Mouse (Mus musculus) fibroblast of lung, adult 2 months (primary cell): ENCODE data around the gene Nxph3.

Experiments used
- DNase-seq: peaks from one replicate; pipeline ENCODE4 v3.0.0-alpha.2; 2011; ENCODE audit warnings: low read depth

Gene Nxph3

DNA sequence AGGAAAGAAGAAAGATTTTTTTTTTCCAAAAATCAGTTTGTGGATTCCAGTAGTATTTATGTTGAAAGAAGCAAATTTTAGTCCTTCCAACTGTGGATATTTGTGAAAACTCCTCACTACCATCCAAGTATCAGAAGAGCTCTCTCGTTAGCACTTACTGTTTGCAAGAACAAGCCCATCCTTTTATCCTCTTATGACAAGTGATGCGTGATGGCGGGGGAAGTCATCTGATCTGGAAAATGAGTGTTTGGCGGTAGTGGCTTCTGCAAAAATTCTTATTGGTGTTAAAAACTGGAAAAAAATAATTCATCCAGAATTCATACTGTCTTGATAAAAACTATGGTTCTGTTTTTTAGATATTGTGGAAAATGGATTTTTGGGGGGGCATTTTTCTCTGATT lies 22.1 kb downstream of the Nxph3 start:
- no peak for DNase-seq

- DNase-seq = no peak
Observed at GRCm38 (mm10) chr11:95490104-95490503, 24.3 kb downstream of the Nxph3 start.

DNA sequence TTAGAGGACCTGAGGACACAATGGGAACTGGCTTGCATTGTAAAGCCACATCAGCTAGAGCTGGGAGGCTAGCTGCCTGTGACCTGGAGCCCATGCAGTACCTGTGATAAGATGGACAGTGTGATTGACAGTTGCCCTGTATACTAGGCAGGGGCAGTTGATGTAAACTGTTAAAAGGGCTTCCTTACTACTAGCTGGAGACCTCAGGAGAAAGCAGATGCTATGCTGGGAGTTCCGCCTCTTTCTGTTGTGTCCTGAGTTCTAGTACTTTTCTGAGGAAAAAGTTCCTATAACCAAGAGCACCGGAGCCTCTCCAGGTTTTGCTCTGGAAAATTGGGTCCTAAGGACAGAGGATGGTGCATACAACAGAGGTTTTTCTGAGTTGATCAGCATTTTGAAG lies 27.1 kb downstream of the Nxph3 start:
- no peak for DNase-seq

- no peak for DNase-seq
Observed at GRCm38 (mm10) chr11:95485634-95486033, 28.7 kb downstream of the Nxph3 start.

DNA sequence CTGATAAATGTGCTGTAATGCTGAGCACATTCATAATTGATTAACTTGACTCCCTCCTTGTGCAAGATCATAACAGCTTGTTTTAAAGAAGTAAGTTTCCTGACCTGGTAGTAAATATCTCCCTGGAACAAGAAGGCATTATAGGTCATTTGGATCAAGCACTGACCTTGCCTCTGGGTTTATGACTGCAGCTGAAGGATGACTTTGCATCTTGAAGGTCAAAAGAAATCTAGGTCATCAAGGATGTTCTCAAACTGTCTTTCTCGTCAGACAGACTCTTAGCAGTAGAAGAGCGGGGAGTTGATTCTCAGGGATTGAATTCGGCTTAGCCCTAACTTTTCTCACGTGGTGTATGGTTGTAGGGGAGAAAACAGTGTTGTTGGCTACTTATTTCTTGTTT lies 33.7 kb downstream of the Nxph3 start:
- no peak for DNase-seq

GRCm38 (mm10) chr11:95479458-95479857 lies 34.9 kb downstream of the Nxph3 start:
- no peak for DNase-seq

- DNase-seq = no peak
Observed at GRCm38 (mm10) chr11:95476323-95476722, 38.0 kb downstream of the Nxph3 start.

DNA sequence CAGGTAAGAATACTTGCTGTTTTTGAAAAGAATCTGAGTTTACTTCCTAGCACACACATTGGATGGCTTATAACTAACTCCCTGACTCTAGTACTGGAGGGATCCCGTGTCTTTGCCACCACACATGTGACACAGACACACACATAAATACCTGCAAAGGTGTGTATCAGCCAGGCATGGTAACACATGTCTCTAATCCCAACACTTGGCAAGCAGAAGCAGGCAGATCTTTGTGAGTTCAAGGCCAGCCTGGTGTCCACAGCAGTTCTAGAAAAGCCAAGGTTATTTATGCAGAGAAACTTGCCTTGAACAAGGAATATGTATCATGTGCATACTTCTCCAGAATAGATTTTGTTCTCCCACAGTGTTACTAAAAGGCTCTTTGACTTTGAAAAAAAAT lies 40.9 kb downstream of the Nxph3 start:
- no peak for DNase-seq

GRCm38 (mm10) chr11:95472942-95473341 lies 41.4 kb downstream of the Nxph3 start:
- DNase-seq = no peak

DNA sequence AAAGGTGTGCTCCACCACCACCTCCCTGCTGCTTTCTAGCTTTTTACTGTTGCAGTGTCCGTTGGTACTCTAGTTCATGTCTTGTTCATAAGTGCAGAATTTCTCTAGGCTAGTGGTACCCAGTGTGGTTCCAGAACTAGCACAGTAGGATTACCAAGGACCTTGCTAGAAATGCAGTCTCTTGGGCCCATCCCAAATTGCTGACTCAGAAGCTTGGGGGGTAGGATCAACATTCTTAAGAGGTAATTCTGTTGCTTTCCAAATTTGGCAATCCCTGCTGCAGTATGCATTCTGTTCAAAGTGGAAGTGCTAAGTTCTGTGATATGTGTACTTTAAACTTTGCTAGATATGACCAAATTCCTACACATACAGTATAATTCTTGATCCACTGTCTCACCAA lies 46.6 kb downstream of the Nxph3 start:
- DNase-seq = peak; percentile 61

DNA sequence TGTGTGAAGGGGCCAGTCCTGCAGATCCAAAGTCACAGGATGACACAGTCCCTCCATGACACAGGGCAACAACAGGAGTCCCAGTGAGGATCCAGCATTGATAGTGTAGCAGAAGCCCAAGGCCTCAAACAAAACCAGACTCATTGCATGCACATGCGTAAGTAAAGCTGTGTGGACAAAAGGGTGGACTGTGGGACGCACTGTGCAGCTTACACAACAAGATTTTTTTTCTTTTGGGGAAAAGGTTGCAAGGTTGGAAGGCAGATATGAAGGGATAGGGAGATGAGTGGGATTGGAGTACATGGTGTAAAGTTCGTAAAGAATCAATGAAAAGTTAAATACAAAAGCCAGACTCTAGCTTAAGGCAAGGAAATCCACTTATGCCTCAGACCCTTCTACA lies 52.2 kb downstream of the Nxph3 start:
- DNase-seq = no peak

DNA sequence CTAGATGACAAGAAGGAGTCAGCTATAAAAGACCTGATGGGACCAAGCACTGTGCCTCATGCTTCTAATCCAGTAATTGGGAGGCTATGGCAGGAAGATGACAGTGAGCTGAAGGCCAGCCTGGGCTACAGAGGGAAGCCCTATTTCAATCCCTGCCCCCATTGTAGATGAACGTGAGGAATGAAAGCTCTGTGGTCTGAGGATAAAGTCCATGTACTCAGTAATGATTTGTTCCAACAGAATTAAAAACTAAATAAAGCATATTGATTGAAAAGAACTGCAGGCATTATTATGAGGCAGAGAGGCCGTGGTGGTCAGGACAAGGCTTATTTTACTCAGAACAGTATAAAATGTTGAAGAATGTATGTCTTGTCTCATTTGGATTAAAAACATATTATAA lies 53.5 kb downstream of the Nxph3 start:
- DNase-seq = no peak
